12 mouse cellular contexts compared by ENCODE assay signal in the genomic region with DNA sequence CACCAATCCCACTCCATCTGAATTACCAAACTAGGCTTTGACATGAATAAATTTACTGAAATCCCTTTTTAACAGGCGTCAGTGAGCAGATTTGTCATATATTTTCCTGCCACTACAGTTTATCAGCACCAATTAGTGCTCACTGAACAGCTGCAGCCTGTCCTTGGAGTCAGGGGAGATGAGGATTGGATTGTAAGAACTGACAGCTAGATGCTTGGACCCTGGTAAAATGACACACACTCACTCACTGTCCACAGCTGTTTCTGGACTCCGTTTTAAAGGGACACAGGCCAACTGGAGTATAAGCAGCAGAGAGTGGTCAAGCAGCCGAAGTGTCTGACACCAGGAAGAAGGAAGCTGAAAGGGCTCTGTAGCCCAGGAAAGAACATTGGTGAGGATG. TPM values are rescaled to one million over a fixed set of nuclear protein-coding genes. Genes with fewer than 3 reads are reported as not detected.
DNase-seq lines count a peak whose midpoint lies in the region; ATAC-seq and TF ChIP-seq lines count a peak whose summit lies in the region.
"Had no signal": no experiment of that assay in that cellular context is flagged by ENCODE, and none has a peak within 500 bp of the region (broad histone marks: within the 10 kb centered on the region; RNA-seq: fewer than 3 reads in every experiment).

No protein-coding gene starts in this region.

- no peak overlapping the region for H3K9ac ChIP-seq in forebrain, embryonic 13.5 days
- H3K9ac ChIP-seq in forebrain, embryonic 11.5 days (ENCODE audit: low read length), result no peak overlapping the region
- H3K9ac ChIP-seq: liver, embryonic 12.5 days had no signal

- TF ChIP-seq CTCF in small intestine, adult 2 months (IDR thresholded peaks at IDR 0.05; ENCODE audit: extremely low read depth, insufficient read length, insufficient replicate concordance, low read depth, low read length), result no peak

- 52% methylated on average over 3 of the region's 3 CpGs for WGBS in forebrain, embryonic 13.5 days
- WGBS in forebrain, embryonic 11.5 days, result 68% methylated on average over 3 of the region's 3 CpGs
- 62% methylated on average over 3 of the region's 3 CpGs for WGBS in small intestine, adult 2 months

- H3K36me3 ChIP-seq in forebrain, embryonic 13.5 days (ENCODE audit: poor library complexity, severe bottlenecking), result no peaks in the 10 kb centered on the region
- H3K36me3 ChIP-seq in forebrain, embryonic 11.5 days (ENCODE audit: control insufficient read depth, insufficient read depth, low read length), result no peaks in the 10 kb centered on the region
- no peaks in the 10 kb centered on the region for H3K36me3 ChIP-seq in small intestine, adult 2 months (ENCODE audit: control insufficient read depth, insufficient read depth, low read length)

- no peaks in the 10 kb centered on the region for H3K27me3 ChIP-seq in forebrain, embryonic 13.5 days
- H3K27me3 ChIP-seq in forebrain, embryonic 11.5 days (ENCODE audit: control insufficient read depth, insufficient read depth, low read length), result no peaks in the 10 kb centered on the region
- no peaks in the 10 kb centered on the region for H3K27me3 ChIP-seq in small intestine, adult 2 months (ENCODE audit: control insufficient read depth, insufficient read depth, low read length)
- H3K27me3 ChIP-seq: liver, embryonic 12.5 days had no signal

- no peak for DNase-seq in forebrain, embryonic 11.5 days (ENCODE audit: low spot score)
- peak; percentile 32 for DNase-seq in kidney, postnatal 14 days
- DNase-seq in kidney, adult 8-10 months, result no peak
- DNase-seq in kidney, postnatal 4 days, result peak; percentile 43 to 53
- no peak for DNase-seq in frontal cortex, postnatal 36 days (ENCODE audit: low spot score in 2 of 2)
- no peak for DNase-seq in thymus, postnatal 0 days (ENCODE audit: low spot score)
- DNase-seq: adrenal gland, postnatal 36 days; B cell, adult 2 months; cerebellum, postnatal 10 days had no signal

- TF ChIP-seq POLR2A in small intestine, adult 2 months (IDR thresholded peaks at IDR 0.05; ENCODE audit: low read depth, low read length), result no peak

- peaks cover 6% of the 10 kb centered on the region; the same call in 1 of the 2 replicates for H3K4me1 ChIP-seq in forebrain, embryonic 13.5 days
- no peaks in the 10 kb centered on the region for H3K4me1 ChIP-seq in forebrain, embryonic 11.5 days (replicated peaks; ENCODE audit: control insufficient read depth, insufficient read depth, low read length)
- H3K4me1 ChIP-seq in small intestine, adult 2 months (ENCODE audit: control insufficient read depth, insufficient read depth, insufficient read length, low read length), result no peaks in the 10 kb centered on the region
- H3K4me1 ChIP-seq: liver, embryonic 12.5 days had no signal

- peak; percentile 59; the same call in 1 of the 2 replicates for ATAC-seq in forebrain, embryonic 13.5 days
- no peak for ATAC-seq in forebrain, embryonic 11.5 days (replicated peaks; ENCODE audit: low FRiP score)
- ATAC-seq: liver, embryonic 12.5 days had no signal

- H3K9me3 ChIP-seq in forebrain, embryonic 13.5 days (replicated peaks), result peaks cover 7% of the 10 kb centered on the region
- no peaks in the 10 kb centered on the region; the same call in 1 of the 2 replicates for H3K9me3 ChIP-seq in forebrain, embryonic 11.5 days (ENCODE audit: control insufficient read depth, low read length)

- H3K4me3 ChIP-seq in forebrain, embryonic 13.5 days, result no peak overlapping the region
- H3K4me3 ChIP-seq in forebrain, embryonic 11.5 days (ENCODE audit: low read depth, low read length), result no peak overlapping the region
- H3K4me3 ChIP-seq in small intestine, adult 2 months (ENCODE audit: low read depth, low read length), result no peak overlapping the region
- H3K4me3 ChIP-seq: liver, embryonic 12.5 days had no signal

- H3K4me2 ChIP-seq in forebrain, embryonic 13.5 days, result no peak overlapping the region
- H3K4me2 ChIP-seq in forebrain, embryonic 11.5 days (ENCODE audit: low read depth, low read length, severe bottlenecking), result no peak overlapping the region
- H3K4me2 ChIP-seq: liver, embryonic 12.5 days had no signal

- H3K27ac ChIP-seq in forebrain, embryonic 13.5 days, result peak overlapping the region; percentile 7; the same call in 1 of the 2 replicates
- H3K27ac ChIP-seq in forebrain, embryonic 11.5 days (ENCODE audit: low read depth, low read length), result no peak overlapping the region
- peak overlapping the region; percentile 35 for H3K27ac ChIP-seq in small intestine, adult 2 months (ENCODE audit: insufficient read depth, low read depth, low read length)
- H3K27ac ChIP-seq: liver, embryonic 12.5 days had no signal

RNA-seq across cellular contexts. Expression of a gene that starts 53.9 kb away (rescaled TPM):
- polyA plus RNA-seq in forebrain, embryonic 13.5 days (2015; fragmentation: Nextera tagmentation; extraction: Ambion mirVana), result not detected in 2 replicates
- polyA plus RNA-seq in forebrain, embryonic 11.5 days (2014; fragmentation: Nextera tagmentation; extraction: Ambion mirVana), result not detected in 2 replicates
- polyA plus RNA-seq in small intestine, adult 2 months (2012; rRNA removed), result not detected in 2 replicates
- not detected in 2 replicates for polyA plus RNA-seq in thymus, postnatal 0 days (2015; fragmentation: Nextera tagmentation; extraction: Ambion mirVana)
- polyA plus RNA-seq: liver, embryonic 12.5 days had no signal

Comparison
In these comparisons a context has a peak if more than half of its experiments do, and no peak if none do; other contexts are left out.
1. DNase-seq: peak in kidney, postnatal 14 days (single experiment) and kidney, postnatal 4 days (2 of 2); none in forebrain, embryonic 11.5 days (single experiment), kidney, adult 8-10 months (0 of 2), frontal cortex, postnatal 36 days (0 of 2) and thymus, postnatal 0 days (single experiment).